Mouse (Mus musculus): Measurements from ENCODE around the gene Ptcra. TPM values are rescaled to one million over a fixed set of nuclear protein-coding genes. Genes with fewer than 3 reads are reported as not detected.
"Not testable (repeated sequence)": the region's sequence is repeated elsewhere in the genome, so short reads cannot be mapped to it uniquely, and the experiment has no call there.

Gene Ptcra
- polyA plus RNA-seq, 1 experiment from 2014 or later = 0.29 TPM

DNA sequence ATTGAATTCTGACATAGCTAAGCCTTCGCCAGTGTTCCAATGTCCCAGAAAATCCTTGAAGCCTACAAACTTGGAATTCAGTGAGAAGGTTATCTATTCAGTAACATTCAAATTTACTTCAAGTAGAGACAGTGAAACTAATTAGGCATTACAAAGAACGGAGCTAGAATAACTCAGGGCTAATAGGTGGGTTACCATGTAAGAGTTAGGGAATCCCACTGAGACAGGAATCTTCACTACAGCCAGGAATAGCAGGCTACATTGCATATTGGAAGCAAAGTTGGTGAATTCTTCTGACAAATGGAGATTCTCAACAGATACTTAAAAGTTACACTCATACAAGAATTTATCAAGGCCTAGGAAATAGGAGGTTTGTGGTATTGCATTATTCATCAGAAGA, 24.5 kb upstream of the Ptcra start:
- not testable (repeated sequence) for H3K36me3 ChIP-seq (ENCODE audit: insufficient read depth, low read length); H3K4me2 ChIP-seq (replicated peaks; ENCODE audit: low read depth, low read length); H3K9me3 ChIP-seq (ENCODE audit: low read length); H3K4me1 ChIP-seq (ENCODE audit: insufficient read depth, low read length); H3K9ac ChIP-seq (replicated peaks; ENCODE audit: low read length); H3K27ac ChIP-seq (ENCODE audit: low read length); ATAC-seq (ENCODE audit: low FRiP score, low TSS enrichment); H3K4me3 ChIP-seq (ENCODE audit: low read length); H3K27me3 ChIP-seq (ENCODE audit: insufficient read depth, low read length)
- WGBS = 61% methylated on average over 2 of the region's 2 CpGs

DNA sequence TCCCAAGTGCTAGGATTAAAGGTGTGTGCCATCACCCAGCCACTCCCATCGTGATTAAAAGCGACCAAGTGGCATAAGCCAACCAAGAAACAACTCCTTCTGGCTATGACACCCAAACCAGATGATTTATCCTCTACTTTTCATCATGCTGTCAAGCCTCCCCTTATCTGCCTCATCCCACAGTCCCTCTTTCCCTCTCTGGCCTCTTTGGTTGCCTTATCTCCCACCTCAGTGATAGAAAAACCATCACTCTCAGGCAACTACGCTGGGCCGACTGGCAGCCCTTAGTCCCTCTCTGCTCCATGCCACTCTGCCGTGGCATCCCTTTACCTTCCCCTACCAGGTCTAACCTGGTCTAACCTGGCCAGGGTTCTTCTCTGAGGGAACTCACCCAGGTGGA, 23.4 kb upstream of the Ptcra start:
- H3K9ac ChIP-seq (replicated peaks; ENCODE audit: low read length) = no peak overlapping the region
- no peak overlapping the region for H3K27ac ChIP-seq (ENCODE audit: low read length)
- no peak for ATAC-seq (ENCODE audit: low FRiP score, low TSS enrichment)
- H3K4me2 ChIP-seq (replicated peaks; ENCODE audit: low read depth, low read length) = no peak overlapping the region
- H3K4me3 ChIP-seq (ENCODE audit: low read length) = no peak overlapping the region
- H3K4me1 ChIP-seq (ENCODE audit: insufficient read depth, low read length) = peaks cover 5% of the 10 kb centered on the region; the same call in 1 of the 2 replicates
- no peaks in the 10 kb centered on the region for H3K27me3 ChIP-seq (ENCODE audit: insufficient read depth, low read length)
- H3K36me3 ChIP-seq (ENCODE audit: insufficient read depth, low read length) = no peaks in the 10 kb centered on the region
- WGBS = 88% methylated on average over 5 of the region's 5 CpGs
- H3K9me3 ChIP-seq (ENCODE audit: low read length) = no peaks in the 10 kb centered on the region

DNA sequence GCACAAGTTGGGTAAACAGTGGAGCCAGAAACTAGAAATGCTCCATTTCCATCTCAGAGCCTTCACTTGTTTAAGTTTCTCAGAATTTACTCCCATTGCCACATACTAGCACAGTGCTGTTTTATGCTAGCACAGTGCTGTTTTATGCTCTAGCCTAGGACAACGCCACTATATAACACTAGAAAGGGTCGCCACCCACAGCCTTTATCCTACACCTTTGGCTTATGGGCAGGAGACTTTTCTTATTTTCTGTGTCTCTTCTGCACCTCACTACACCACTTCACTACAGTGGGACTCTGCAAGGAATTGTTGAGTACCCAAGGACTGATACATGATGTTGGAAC, 19.7 kb upstream of the Ptcra start:
- peak; percentile 52; the same call in 1 of the 2 replicates for ATAC-seq (ENCODE audit: low FRiP score, low TSS enrichment)
- H3K9ac ChIP-seq (replicated peaks; ENCODE audit: low read length) = peak overlapping the region; percentile 84
- peak overlapping the region; percentile 75 for H3K4me3 ChIP-seq (ENCODE audit: low read length)
- H3K36me3 ChIP-seq (ENCODE audit: insufficient read depth, low read length) = peaks cover 26% of the 10 kb centered on the region
- no peaks in the 10 kb centered on the region for H3K9me3 ChIP-seq (ENCODE audit: low read length)
- H3K4me2 ChIP-seq (replicated peaks; ENCODE audit: low read depth, low read length) = peak overlapping the region; percentile 61; the same call in 1 of the 2 replicates
- 82% methylated on average over 2 of the region's 2 CpGs for WGBS
- peak overlapping the region; percentile 92 for H3K27ac ChIP-seq (ENCODE audit: low read length)
- peaks cover 11% of the 10 kb centered on the region for H3K4me1 ChIP-seq (ENCODE audit: insufficient read depth, low read length)
- no peaks in the 10 kb centered on the region for H3K27me3 ChIP-seq (ENCODE audit: insufficient read depth, low read length)

DNA sequence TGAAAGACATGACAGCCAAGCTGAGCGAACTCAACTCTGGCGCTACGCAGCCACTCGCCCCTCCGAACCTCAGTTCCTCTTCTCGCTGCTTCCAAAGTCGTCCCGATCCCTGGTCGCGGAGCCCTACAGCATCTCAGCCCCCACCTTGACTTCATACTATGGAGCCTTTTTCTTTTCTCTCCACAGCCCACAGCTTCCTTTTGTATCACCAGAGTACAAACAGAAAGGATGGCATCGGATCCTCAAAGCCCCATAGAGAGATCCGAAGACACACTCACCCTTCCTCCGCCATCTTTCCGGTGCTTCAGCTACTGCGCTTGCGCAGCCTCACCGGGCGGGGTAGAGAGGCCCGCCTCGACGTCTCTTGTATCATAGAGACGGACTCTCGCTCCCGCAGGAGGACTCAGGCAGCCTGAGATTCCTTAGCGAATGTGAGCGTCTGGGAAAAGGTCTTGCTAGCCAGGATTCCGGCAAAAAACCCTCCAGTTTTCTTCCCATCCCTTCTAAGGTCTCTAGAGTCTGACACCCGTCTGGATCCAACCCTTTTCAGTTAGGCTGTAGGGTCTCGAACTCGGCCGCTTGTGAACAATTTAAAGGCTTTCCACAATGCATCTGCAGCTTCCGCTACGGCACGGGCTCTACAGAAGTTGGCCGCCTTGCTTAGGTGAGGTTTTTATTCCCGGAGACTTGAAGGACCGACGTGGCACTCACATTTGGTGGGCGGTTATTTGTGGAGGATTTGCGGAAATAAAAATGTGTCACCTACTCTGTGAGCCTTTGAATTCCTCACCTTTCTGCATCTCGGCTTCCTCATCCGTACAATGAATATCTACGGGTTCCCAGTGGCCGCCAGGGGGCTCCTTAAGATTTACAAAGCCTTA, 19.1 kb upstream of the Ptcra start, which contains the start of gene Rpl7l1:
TSS of gene Rpl7l1 (minus strand) at position 332 of the 881 bp plus-strand sequence.
- ATAC-seq (ENCODE audit: low FRiP score, low TSS enrichment) = peak; percentile 96
- Histone ChIP-seq H3K9ac (replicated peaks; ENCODE audit: low read length) (peak within 1 kb of the TSS; percentile 84), H3K4me2 (replicated peaks; ENCODE audit: low read depth, low read length) (peak within 1 kb of the TSS; percentile 61), H3K4me3 (ENCODE audit: low read length) (peak within 1 kb of the TSS; percentile 75), H3K36me3 (ENCODE audit: insufficient read depth, low read length) (peaks cover 32% of the 10 kb centered on the region), H3K27ac (ENCODE audit: low read length) (peak within 1 kb of the TSS; percentile 92), H3K9me3 (ENCODE audit: low read length) (no peaks in the 10 kb centered on the region), H3K4me1 (ENCODE audit: insufficient read depth, low read length) (peaks cover 11% of the 10 kb centered on the region), H3K27me3 (ENCODE audit: insufficient read depth, low read length) (no peaks in the 10 kb centered on the region)
- 1% methylated on average over 44 of the region's 44 CpGs for WGBS

DNA sequence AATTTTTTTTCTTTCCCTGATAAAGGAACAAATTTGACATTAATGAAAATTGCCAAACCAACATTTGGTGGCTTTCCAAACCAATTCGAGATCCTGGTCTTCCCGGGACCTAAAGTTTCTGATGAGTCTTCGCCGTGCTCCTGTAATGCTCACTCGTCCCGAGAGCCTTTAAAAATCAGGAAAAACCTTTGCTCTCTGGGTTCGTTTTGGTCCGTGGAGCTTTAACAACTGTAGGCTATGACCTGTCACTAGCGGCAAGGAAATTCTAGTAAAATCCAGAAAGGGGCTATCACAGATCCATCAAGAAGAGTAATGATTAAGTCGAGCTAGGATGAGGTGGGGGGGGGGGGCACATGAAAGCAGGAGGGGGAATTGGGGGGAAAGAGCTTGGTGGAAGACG, 18.4 kb upstream of the Ptcra start:
- peak overlapping the region; percentile 92 for H3K27ac ChIP-seq (ENCODE audit: low read length)
- peaks cover 39% of the 10 kb centered on the region for H3K36me3 ChIP-seq (ENCODE audit: insufficient read depth, low read length)
- no peaks in the 10 kb centered on the region for H3K9me3 ChIP-seq (ENCODE audit: low read length)
- peaks cover 11% of the 10 kb centered on the region for H3K4me1 ChIP-seq (ENCODE audit: insufficient read depth, low read length)
- H3K4me3 ChIP-seq (ENCODE audit: low read length) = peak overlapping the region; percentile 75
- ATAC-seq (ENCODE audit: low FRiP score, low TSS enrichment) = no peak
- 2% methylated on average over 11 of the region's 11 CpGs for WGBS
- no peaks in the 10 kb centered on the region for H3K27me3 ChIP-seq (ENCODE audit: insufficient read depth, low read length)
- H3K4me2 ChIP-seq (replicated peaks; ENCODE audit: low read depth, low read length) = peak overlapping the region; percentile 61
- peak overlapping the region; percentile 84 for H3K9ac ChIP-seq (replicated peaks; ENCODE audit: low read length)

DNA sequence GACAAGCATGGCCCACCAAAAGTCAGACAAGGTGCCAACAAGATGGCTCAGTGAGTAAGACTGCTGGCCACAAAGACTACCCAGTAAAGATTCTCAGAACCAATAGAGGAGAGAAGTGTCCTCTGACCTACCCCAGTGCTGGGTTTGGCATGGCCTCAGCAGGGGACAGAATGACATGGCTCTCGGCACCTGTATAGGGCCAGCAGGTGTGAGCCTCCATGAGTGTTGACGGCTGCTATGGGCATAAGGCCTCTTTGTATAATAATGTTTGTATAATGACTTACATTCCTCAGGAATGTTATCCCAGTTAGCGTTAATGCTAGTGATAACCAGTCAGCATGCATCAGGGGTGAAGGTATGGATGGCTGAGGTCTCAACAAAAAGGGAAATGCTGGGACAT, 12.6 kb upstream of the Ptcra start:
- WGBS = 91% methylated on average over 3 of the region's 3 CpGs
- no peak for ATAC-seq (ENCODE audit: low FRiP score, low TSS enrichment)

DNA sequence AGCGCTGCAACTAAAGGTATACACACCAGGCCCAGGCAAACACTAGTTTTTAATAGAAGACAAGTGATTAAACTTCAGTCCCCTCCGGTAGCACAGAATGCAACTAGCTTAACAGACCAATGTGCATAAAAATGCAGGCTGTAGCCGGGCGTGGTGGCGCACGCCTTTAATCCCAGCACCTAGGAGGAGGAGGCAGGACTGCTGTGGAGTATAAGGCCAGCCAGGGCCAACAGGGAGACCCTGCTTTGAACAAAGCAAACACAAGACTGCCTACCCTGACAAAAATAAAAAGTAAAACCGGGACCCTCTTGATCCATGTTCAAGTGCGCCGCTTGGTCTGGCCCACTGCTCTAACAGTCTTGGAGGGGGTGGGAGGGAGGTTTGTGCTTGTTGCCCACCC, 11.6 kb upstream of the Ptcra start:
- no peak overlapping the region for H3K27ac ChIP-seq (ENCODE audit: low read length)
- 95% methylated on average over 9 of the region's 9 CpGs for WGBS
- H3K36me3 ChIP-seq (ENCODE audit: insufficient read depth, low read length) = peaks cover 52% of the 10 kb centered on the region

More for the DNA sequence above, 12.6 kb upstream of the Ptcra start:
- H3K4me2 ChIP-seq (replicated peaks; ENCODE audit: low read depth, low read length) = no peak overlapping the region
- H3K27ac ChIP-seq (ENCODE audit: low read length) = no peak overlapping the region
- no peaks in the 10 kb centered on the region for H3K9me3 ChIP-seq (ENCODE audit: low read length)
- H3K4me1 ChIP-seq (ENCODE audit: insufficient read depth, low read length) = peaks cover 17% of the 10 kb centered on the region
- peaks cover 59% of the 10 kb centered on the region for H3K36me3 ChIP-seq (ENCODE audit: insufficient read depth, low read length)
- H3K4me3 ChIP-seq (ENCODE audit: low read length) = no peak overlapping the region
- H3K9ac ChIP-seq (replicated peaks; ENCODE audit: low read length) = no peak overlapping the region
- no peaks in the 10 kb centered on the region for H3K27me3 ChIP-seq (ENCODE audit: insufficient read depth, low read length)

DNA sequence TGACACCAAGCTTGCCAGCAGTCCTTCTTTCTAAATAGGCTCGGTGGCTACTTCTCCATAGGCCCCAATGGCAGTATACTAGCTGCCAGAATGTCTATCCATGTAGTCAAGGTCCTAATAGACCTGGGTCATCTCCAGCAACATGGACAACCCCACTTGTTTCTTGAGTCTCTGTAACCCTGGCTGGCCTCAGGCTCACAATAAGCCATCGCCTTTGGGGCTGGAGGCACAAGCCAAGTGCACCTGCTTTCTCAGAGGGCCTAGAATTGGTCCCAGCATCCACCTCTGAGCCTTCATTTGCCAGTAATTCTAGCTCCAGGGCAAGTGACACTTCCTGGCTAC, 10.6 kb upstream of the Ptcra start:
- Histone ChIP-seq H3K27ac (ENCODE audit: low read length) (no peak overlapping the region), H3K9me3 (ENCODE audit: low read length) (no peaks in the 10 kb centered on the region), H3K9ac (replicated peaks; ENCODE audit: low read length) (no peak overlapping the region), H3K4me2 (replicated peaks; ENCODE audit: low read depth, low read length) (peak overlapping the region; percentile 82), H3K4me3 (ENCODE audit: low read length) (0 out of 2 replicates have a peak overlapping the region, but pooled peaks have one; percentile 96), H3K27me3 (ENCODE audit: insufficient read depth, low read length) (no peaks in the 10 kb centered on the region), H3K4me1 (ENCODE audit: insufficient read depth, low read length) (peaks cover 15% of the 10 kb centered on the region), H3K36me3 (ENCODE audit: insufficient read depth, low read length) (peaks cover 42% of the 10 kb centered on the region)
- ATAC-seq (ENCODE audit: low FRiP score, low TSS enrichment) = no peak
- WGBS = 36% methylated on average over 2 of the region's 2 CpGs

More for the DNA sequence above, 11.6 kb upstream of the Ptcra start:
- ATAC-seq (ENCODE audit: low FRiP score, low TSS enrichment) = no peak
- H3K27me3 ChIP-seq (ENCODE audit: insufficient read depth, low read length) = no peaks in the 10 kb centered on the region
- H3K9me3 ChIP-seq (ENCODE audit: low read length) = no peaks in the 10 kb centered on the region
- no peak overlapping the region for H3K9ac ChIP-seq (replicated peaks; ENCODE audit: low read length)
- no peak overlapping the region for H3K4me3 ChIP-seq (ENCODE audit: low read length)
- H3K4me1 ChIP-seq (ENCODE audit: insufficient read depth, low read length) = peaks cover 15% of the 10 kb centered on the region
- no peak overlapping the region for H3K4me2 ChIP-seq (replicated peaks; ENCODE audit: low read depth, low read length)

DNA sequence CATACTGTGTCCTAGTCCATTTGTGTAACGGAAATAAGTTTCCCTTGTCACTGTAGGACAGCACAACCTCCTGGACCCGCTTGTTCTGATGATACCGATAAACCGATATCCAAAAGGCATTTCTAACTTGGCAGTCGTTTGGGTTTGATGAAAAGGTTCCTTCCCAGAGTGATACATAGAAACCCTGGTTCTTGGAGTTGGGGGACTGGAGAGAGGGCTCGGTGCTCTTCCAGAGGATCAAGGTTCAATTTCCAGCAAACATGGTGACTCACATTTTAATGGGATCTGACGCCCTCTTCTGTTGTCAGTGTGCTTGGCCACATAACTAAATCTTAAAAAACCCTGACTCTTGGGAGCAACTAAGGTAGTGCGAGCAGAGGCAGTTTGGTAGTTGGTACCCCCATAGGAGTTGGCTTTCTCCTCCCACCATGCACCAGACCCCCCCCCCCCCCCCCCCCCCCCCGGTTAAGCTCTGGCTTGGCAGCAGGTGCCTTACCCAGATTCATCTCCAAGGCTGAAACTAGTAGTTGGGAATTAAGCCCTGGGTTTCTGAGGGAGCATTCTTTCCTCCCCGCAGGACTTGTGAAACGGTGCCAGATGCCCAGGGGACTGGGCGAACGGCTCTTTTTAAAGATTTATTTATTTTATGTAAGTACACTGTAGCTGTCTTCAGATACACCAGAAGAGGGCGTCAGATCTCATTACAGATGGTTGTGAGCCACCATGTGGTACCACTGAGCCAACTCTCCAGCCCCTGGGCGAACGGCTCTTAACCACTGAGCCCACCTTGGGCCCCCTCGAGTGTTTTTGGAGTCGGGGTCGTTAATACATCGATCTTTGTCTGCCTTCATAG, 10.0 kb upstream of the Ptcra start:
- H3K4me1 ChIP-seq (ENCODE audit: insufficient read depth, low read length) = peaks cover 15% of the 10 kb centered on the region
- 10% methylated on average over 19 of the region's 20 CpGs for WGBS
- H3K27ac ChIP-seq (ENCODE audit: low read length) = peak overlapping the region; percentile 91
- no peaks in the 10 kb centered on the region for H3K9me3 ChIP-seq (ENCODE audit: low read length)
- peak overlapping the region; percentile 96 for H3K4me3 ChIP-seq (ENCODE audit: low read length)
- H3K9ac ChIP-seq (replicated peaks; ENCODE audit: low read length) = peak overlapping the region; percentile 89
- peaks cover 36% of the 10 kb centered on the region for H3K36me3 ChIP-seq (ENCODE audit: insufficient read depth, low read length)
- no peaks in the 10 kb centered on the region for H3K27me3 ChIP-seq (ENCODE audit: insufficient read depth, low read length)
- 0 out of 2 replicates have a peak, but pooled peaks have one; percentile 8 for ATAC-seq (ENCODE audit: low FRiP score, low TSS enrichment)
- peak overlapping the region; percentile 82 for H3K4me2 ChIP-seq (replicated peaks; ENCODE audit: low read depth, low read length)
